Mouse (Mus musculus): ENCODE results near the gene Prrt2. TPM values are rescaled to one million over a fixed set of nuclear protein-coding genes. Genes with fewer than 3 reads are reported as not detected.

Gene Prrt2
- 96.1 and 120 TPM in 2 replicates for polyA plus RNA-seq (2021; fragmentation: Nextera tagmentation)
- long read RNA-seq, experiment 1, transcript Prrt2-201 (4 exons, 2,501 nt), result major isoform, 14 of 33 reads
- long read RNA-seq, experiment 1, partial matches to known transcripts, result 8 of 33 reads
- long read RNA-seq, experiment 1, other reads (novel, unspliced or antisense), result 11 of 33 reads
- long read RNA-seq, experiment 2, transcript Prrt2-201 (4 exons, 2,501 nt), result major isoform, 164 of 199 reads
- long read RNA-seq, experiment 2, partial matches to known transcripts, result 32 of 199 reads
- long read RNA-seq, experiment 2, other reads (novel, unspliced or antisense), result 3 of 199 reads

GRCm38 (mm10) chr7:127020901-127021562 lies at the start of gene Prrt2, which contains the start of gene Gm42742:
TSS of gene Prrt2 (minus strand) at chr7:127021211.
TSS of gene Gm42742 (minus strand) at chr7:127021097.

GRCm38 (mm10) chr7:127041851-127042672 lies 21.1 kb upstream of the Prrt2 start, which contains the start of gene Kif22:
TSS of gene Kif22 (minus strand) at chr7:127042471.

GRCm38 (mm10) chr7:127026984-127027726 lies 6.1 kb upstream of the Prrt2 start, which contains the start of gene Maz:
TSS of gene Maz (minus strand) at chr7:127027037.

GRCm38 (mm10) chr7:127016971-127017949 lies 3.8 kb downstream of the Prrt2 start, which contains the start of gene Pagr1a:
TSS of gene Pagr1a (minus strand) at chr7:127017352.

GRCm38 (mm10) chr7:127016481-127016485 lies 4.7 kb downstream of the Prrt2 start, which contains the start of gene Pagr1b:
TSS of gene Pagr1b (minus strand) at chr7:127016484.

GRCm38 (mm10) chr7:127014320-127014719 lies 6.7 kb downstream of the Prrt2 start, which contains the start of gene Mvp:
TSS of gene Mvp (minus strand) at chr7:127014621.

GRCm38 (mm10) chr7:126975950-126976866 lies 44.8 kb downstream of the Prrt2 start, which contains the start of gene Cdiptos:
TSS of gene Cdiptos (minus strand) at chr7:126976098.

GRCm38 (mm10) chr7:126975893-126975949 lies 45.3 kb downstream of the Prrt2 start, which contains the start of gene Cdipt:
TSS of gene Cdipt (plus strand) at chr7:126975914.

Small RNAs within 50 kb of the gene (microRNA-seq; reads per million reads assigned to microRNA genes)
- not detected for gene Gm44343

Other genes starting within 250 kb of the Prrt2 start
- 240 and 274 TPM in 2 replicates for gene Ypel3, start 244.3 kb downstream of the Prrt2 start, polyA plus RNA-seq (2021; fragmentation: Nextera tagmentation)
- gene Tbx6, start 239.7 kb downstream of the Prrt2 start, polyA plus RNA-seq (2021; fragmentation: Nextera tagmentation), result not detected in 2 replicates
- gene Ppp4c, start 228.7 kb downstream of the Prrt2 start, polyA plus RNA-seq (2021; fragmentation: Nextera tagmentation), result 52.4 and 61.8 TPM in 2 replicates
- 4.4 and 5.3 TPM in 2 replicates for gene Fam57b, start 223.5 kb downstream of the Prrt2 start, polyA plus RNA-seq (2021; fragmentation: Nextera tagmentation)
- gene 4930451I11Rik, start 189.6 kb downstream of the Prrt2 start, polyA plus RNA-seq (2021; fragmentation: Nextera tagmentation), result not detected in 2 replicates
- 6.7 and 7.2 TPM in 2 replicates for gene Doc2a, start 173.8 kb downstream of the Prrt2 start, polyA plus RNA-seq (2021; fragmentation: Nextera tagmentation)
- 2.4 and 3.8 TPM in 2 replicates for gene Hirip3, start 159.2 kb downstream of the Prrt2 start, polyA plus RNA-seq (2021; fragmentation: Nextera tagmentation)
- 46.0 and 48.1 TPM in 2 replicates for gene Ino80e, start 158.8 kb downstream of the Prrt2 start, polyA plus RNA-seq (2021; fragmentation: Nextera tagmentation)
- 8.2 and 10.1 TPM in 2 replicates for gene Taok2, start 136.5 kb downstream of the Prrt2 start, polyA plus RNA-seq (2021; fragmentation: Nextera tagmentation)
- 28.6 and 32.5 TPM in 2 replicates for gene Tmem219, start 98.3 kb downstream of the Prrt2 start, polyA plus RNA-seq (2021; fragmentation: Nextera tagmentation)
- 262 and 282 TPM in 2 replicates for gene Kctd13, start 92.3 kb downstream of the Prrt2 start, polyA plus RNA-seq (2021; fragmentation: Nextera tagmentation)
- 10.4 and 12.0 TPM in 2 replicates for gene Asphd1, start 71.6 kb downstream of the Prrt2 start, polyA plus RNA-seq (2021; fragmentation: Nextera tagmentation)
- 70.3 and 76.4 TPM in 2 replicates for gene Sez6l2, start 70.6 kb downstream of the Prrt2 start, polyA plus RNA-seq (2021; fragmentation: Nextera tagmentation)
- gene Cdipt, start 45.3 kb downstream of the Prrt2 start, polyA plus RNA-seq (2021; fragmentation: Nextera tagmentation), result 205 and 220 TPM in 2 replicates
- gene Cdiptos, start 45.1 kb downstream of the Prrt2 start, polyA plus RNA-seq (2021; fragmentation: Nextera tagmentation), result 0.46 and 0.93 TPM in 2 replicates
- 4.2 and 5.5 TPM in 2 replicates for gene Mvp, start 6.6 kb downstream of the Prrt2 start, polyA plus RNA-seq (2021; fragmentation: Nextera tagmentation)
- gene Pagr1b, start 4.7 kb downstream of the Prrt2 start, polyA plus RNA-seq (2021; fragmentation: Nextera tagmentation), result 0.55 TPM in 1 of 2 replicates, not detected in the other
- 28.6 and 49.8 TPM in 2 replicates for gene Pagr1a, start 3.9 kb downstream of the Prrt2 start, polyA plus RNA-seq (2021; fragmentation: Nextera tagmentation)
- 8.1 and 19.3 TPM in 2 replicates for gene Gm42742, start 114 bp downstream of the Prrt2 start, polyA plus RNA-seq (2021; fragmentation: Nextera tagmentation)
- gene Maz, start 5.8 kb upstream of the Prrt2 start, polyA plus RNA-seq (2021; fragmentation: Nextera tagmentation), result 5.6 and 7.1 TPM in 2 replicates
- gene Kif22, start 21.3 kb upstream of the Prrt2 start, polyA plus RNA-seq (2021; fragmentation: Nextera tagmentation), result 15.6 and 17.6 TPM in 2 replicates
- gene Zg16, start 66.1 kb upstream of the Prrt2 start, polyA plus RNA-seq (2021; fragmentation: Nextera tagmentation), result not detected in 2 replicates
- gene AI467606, start 70.1 kb upstream of the Prrt2 start, polyA plus RNA-seq (2021; fragmentation: Nextera tagmentation), result 1.8 and 2.1 TPM in 2 replicates
- 0.89 and 0.97 TPM in 2 replicates for gene Qprt, start 101.0 kb upstream of the Prrt2 start, polyA plus RNA-seq (2021; fragmentation: Nextera tagmentation)
- 0.06 TPM in 1 of 2 replicates, not detected in the other for gene Spn, start 116.6 kb upstream of the Prrt2 start, polyA plus RNA-seq (2021; fragmentation: Nextera tagmentation)
- gene Cd2bp2, start 174.8 kb upstream of the Prrt2 start, polyA plus RNA-seq (2021; fragmentation: Nextera tagmentation), result 30.0 and 34.9 TPM in 2 replicates
- gene Tbc1d10b, start 187.3 kb upstream of the Prrt2 start, polyA plus RNA-seq (2021; fragmentation: Nextera tagmentation), result 8.5 and 9.3 TPM in 2 replicates
- gene Mylpf, start 187.7 kb upstream of the Prrt2 start, polyA plus RNA-seq (2021; fragmentation: Nextera tagmentation), result 4.1 and 5.1 TPM in 2 replicates
- 12.1 and 12.3 TPM in 2 replicates for gene Zfp553, start 211.8 kb upstream of the Prrt2 start, polyA plus RNA-seq (2021; fragmentation: Nextera tagmentation)
- gene Sept1, start 211.9 kb upstream of the Prrt2 start, polyA plus RNA-seq (2021; fragmentation: Nextera tagmentation), result 1.3 and 2.0 TPM in 2 replicates
- 61.1 and 73.1 TPM in 2 replicates for gene Zfp771, start 223.1 kb upstream of the Prrt2 start, polyA plus RNA-seq (2021; fragmentation: Nextera tagmentation)
- 66.6 and 67.2 TPM in 2 replicates for gene Dctpp1, start 239.5 kb upstream of the Prrt2 start, polyA plus RNA-seq (2021; fragmentation: Nextera tagmentation)